Mouse (Mus musculus): ENCODE data around the gene Slc6a6. TPM values are rescaled to one million over a fixed set of nuclear protein-coding genes. Genes with fewer than 3 reads are reported as not detected.

Slc6a6 gene
- total and polyA plus RNA-seq, 2 experiments from 2014 or later = 95.3 to 116 TPM

DNA sequence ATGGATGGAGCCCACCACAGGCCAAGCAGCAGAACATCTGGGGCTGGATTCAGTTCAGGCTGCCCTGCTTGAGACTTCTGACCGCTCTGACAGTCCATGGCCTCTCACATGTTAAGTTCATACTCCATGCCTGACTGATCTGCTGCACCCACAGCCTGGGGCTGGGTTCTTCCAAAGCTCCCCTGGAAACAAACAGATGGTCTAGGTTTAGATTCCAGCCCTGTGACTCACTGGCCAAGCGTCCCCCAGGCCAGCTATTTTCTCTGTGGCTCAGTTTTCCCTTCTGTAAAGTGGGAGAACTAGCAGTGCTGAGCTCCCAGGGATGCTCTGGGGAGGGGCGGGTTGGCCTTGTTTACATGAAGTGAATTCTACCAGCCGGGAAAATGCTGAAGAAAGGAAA is 2.0 kb upstream of the Slc6a6 start:
- Histone ChIP-seq H3K9ac (replicated peaks; ENCODE audit: low read depth, low read length) (no peak overlapping the region), H3K36me3 (replicated peaks; ENCODE audit: control insufficient read depth, insufficient read depth, low read length) (no peaks in the 10 kb centered on the region), H3K4me1 (ENCODE audit: control insufficient read depth, insufficient read depth) (peaks cover 32% of the 10 kb centered on the region), H3K9me3 (replicated peaks; ENCODE audit: control insufficient read depth, low read length) (no peaks in the 10 kb centered on the region), H3K4me2 (ENCODE audit: low read depth, low read length) (no peak overlapping the region), H3K27me3 (ENCODE audit: control insufficient read depth, insufficient read depth, low read length) (no peaks in the 10 kb centered on the region), H3K27ac (ENCODE audit: low read depth) (no peak overlapping the region), H3K4me3 (ENCODE audit: low read depth, low read length) (no peak overlapping the region)
- WGBS = 84% methylated on average over 4 of the region's 4 CpGs
- DNase-seq (ENCODE audit: low spot score) (no peak), ATAC-seq (ENCODE audit: insufficient read depth, low read depth) (no peak)
- no peak for TF ChIP-seq EP300 (IDR thresholded peaks at IDR 0.05; ENCODE audit: low read depth)
- TF ChIP-seq CTCF (IDR thresholded peaks at IDR 0.05; ENCODE audit: low read depth) = no peak

DNA sequence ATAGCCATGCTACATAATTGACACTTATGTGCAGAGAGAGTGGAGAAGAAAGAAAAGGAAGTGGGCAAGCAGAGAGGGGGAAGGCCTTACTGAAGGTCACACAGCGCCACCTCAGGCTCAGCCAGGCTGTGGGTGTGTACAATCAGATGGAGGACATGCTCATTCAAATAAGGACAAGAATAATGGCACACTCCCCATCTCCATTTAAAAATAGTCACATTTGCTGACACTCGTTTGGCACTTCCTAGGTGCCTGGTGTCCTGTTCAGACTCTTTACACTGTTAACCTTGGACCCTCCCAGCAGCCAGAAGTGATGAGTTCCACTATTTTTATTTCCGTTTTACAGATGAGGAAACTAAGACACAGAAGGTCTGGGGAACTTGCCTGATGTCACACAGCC is 732 bp upstream of the Slc6a6 start:
- H3K9me3 ChIP-seq (replicated peaks; ENCODE audit: control insufficient read depth, low read length) = no peaks in the 10 kb centered on the region
- no peak overlapping the region for H3K4me3 ChIP-seq (ENCODE audit: low read depth, low read length)
- TF ChIP-seq CTCF (IDR thresholded peaks at IDR 0.05; ENCODE audit: low read depth) = peak; percentile 36
- TF ChIP-seq EP300 (IDR thresholded peaks at IDR 0.05; ENCODE audit: low read depth) = no peak
- peak overlapping the region; percentile 75 for H3K27ac ChIP-seq (ENCODE audit: low read depth)
- no peak overlapping the region for H3K9ac ChIP-seq (replicated peaks; ENCODE audit: low read depth, low read length)
- DNase-seq (ENCODE audit: low spot score) (peak; percentile 36), ATAC-seq (ENCODE audit: insufficient read depth, low read depth) (peak; percentile 7; the same call in 1 of the 2 replicates)
- 22% methylated on average over 3 of the region's 3 CpGs for WGBS
- H3K4me2 ChIP-seq (ENCODE audit: low read depth, low read length) = peak overlapping the region; percentile 93
- H3K4me1 ChIP-seq (ENCODE audit: control insufficient read depth, insufficient read depth) = peaks cover 40% of the 10 kb centered on the region
- H3K27me3 ChIP-seq (ENCODE audit: control insufficient read depth, insufficient read depth, low read length) = no peaks in the 10 kb centered on the region
- no peaks in the 10 kb centered on the region for H3K36me3 ChIP-seq (replicated peaks; ENCODE audit: control insufficient read depth, insufficient read depth, low read length)

GRCm38 (mm10) chr6:91684474-91684829 is 599 bp downstream of the Slc6a6 start:
- no peak for DNase-seq (ENCODE audit: low spot score)
- no peaks in the 10 kb centered on the region for H3K36me3 ChIP-seq (replicated peaks; ENCODE audit: control insufficient read depth, insufficient read depth, low read length)
- no peaks in the 10 kb centered on the region for H3K27me3 ChIP-seq (ENCODE audit: control insufficient read depth, insufficient read depth, low read length)
- H3K9me3 ChIP-seq (replicated peaks; ENCODE audit: control insufficient read depth, low read length) = no peaks in the 10 kb centered on the region
- ATAC-seq (ENCODE audit: insufficient read depth, low read depth) = peak; percentile 10; the same call in 1 of the 2 replicates
- H3K9ac ChIP-seq (replicated peaks; ENCODE audit: low read depth, low read length) = peak overlapping the region; percentile 92
- peak overlapping the region; percentile 91 for H3K27ac ChIP-seq (ENCODE audit: low read depth)
- peak overlapping the region; percentile 93 for H3K4me3 ChIP-seq (ENCODE audit: low read depth, low read length)
- peak overlapping the region; percentile 93 for H3K4me2 ChIP-seq (ENCODE audit: low read depth, low read length)
- TF ChIP-seq EP300 (IDR thresholded peaks at IDR 0.05; ENCODE audit: low read depth) (no peak), CTCF (IDR thresholded peaks at IDR 0.05; ENCODE audit: low read depth) (no peak)
- H3K4me1 ChIP-seq (ENCODE audit: control insufficient read depth, insufficient read depth) = peaks cover 33% of the 10 kb centered on the region
- WGBS = 5% methylated on average over 11 of the region's 13 CpGs

- WGBS = 17% methylated on average over 17 of the region's 17 CpGs
- Histone ChIP-seq H3K9me3 (replicated peaks; ENCODE audit: control insufficient read depth, low read length) (no peaks in the 10 kb centered on the region), H3K4me1 (ENCODE audit: control insufficient read depth, insufficient read depth) (peaks cover 33% of the 10 kb centered on the region), H3K36me3 (replicated peaks; ENCODE audit: control insufficient read depth, insufficient read depth, low read length) (no peaks in the 10 kb centered on the region), H3K27ac (ENCODE audit: low read depth) (peak overlapping the region; percentile 91), H3K27me3 (ENCODE audit: control insufficient read depth, insufficient read depth, low read length) (no peaks in the 10 kb centered on the region), H3K9ac (replicated peaks; ENCODE audit: low read depth, low read length) (peak overlapping the region; percentile 92), H3K4me2 (ENCODE audit: low read depth, low read length) (peak overlapping the region; percentile 93), H3K4me3 (ENCODE audit: low read depth, low read length) (peak overlapping the region; percentile 93)
- ATAC-seq (ENCODE audit: insufficient read depth, low read depth) (0 out of 2 replicates have a peak, but pooled peaks have one; percentile 16), DNase-seq (ENCODE audit: low spot score) (peak; percentile 41)
- TF ChIP-seq EP300 (IDR thresholded peaks at IDR 0.05; ENCODE audit: low read depth) (no peak), CTCF (IDR thresholded peaks at IDR 0.05; ENCODE audit: low read depth) (no peak)
These were observed 1.1 kb downstream of the Slc6a6 start for GRCm38 (mm10) chr6:91684831-91685532.

- H3K9ac ChIP-seq (replicated peaks; ENCODE audit: low read depth, low read length) = peak overlapping the region; percentile 92; the same call in 1 of the 2 replicates
- WGBS = 13% methylated on average over 2 of the region's 2 CpGs
- peak overlapping the region; percentile 91 for H3K27ac ChIP-seq (ENCODE audit: low read depth)
- peaks cover 33% of the 10 kb centered on the region for H3K4me1 ChIP-seq (ENCODE audit: control insufficient read depth, insufficient read depth)
- ATAC-seq (ENCODE audit: insufficient read depth, low read depth) = no peak
- H3K36me3 ChIP-seq (replicated peaks; ENCODE audit: control insufficient read depth, insufficient read depth, low read length) = peaks cover 4% of the 10 kb centered on the region; the same call in 1 of the 2 replicates
- TF ChIP-seq CTCF (IDR thresholded peaks at IDR 0.05; ENCODE audit: low read depth) (no peak), EP300 (IDR thresholded peaks at IDR 0.05; ENCODE audit: low read depth) (no peak)
- peak overlapping the region; percentile 93 for H3K4me2 ChIP-seq (ENCODE audit: low read depth, low read length)
- peak overlapping the region; percentile 93 for H3K4me3 ChIP-seq (ENCODE audit: low read depth, low read length)
- H3K9me3 ChIP-seq (replicated peaks; ENCODE audit: control insufficient read depth, low read length) = no peaks in the 10 kb centered on the region
- H3K27me3 ChIP-seq (ENCODE audit: control insufficient read depth, insufficient read depth, low read length) = no peaks in the 10 kb centered on the region
- DNase-seq (ENCODE audit: low spot score) = peak; percentile 31
These were observed 1.7 kb downstream of the Slc6a6 start for GRCm38 (mm10) chr6:91685533-91685883.

All from heart, postnatal 0 days (tissue).